Mouse (Mus musculus) midbrain, embryonic 11.5 days (tissue): ENCODE measurements around the gene Rnf215. TPM values are rescaled to one million over a fixed set of nuclear protein-coding genes. Genes with fewer than 3 reads are reported as not detected.
"Not testable (repeated sequence)": the region's sequence is repeated elsewhere in the genome, so short reads cannot be mapped to it uniquely, and the experiment has no call there.

ENCODE experiments used
- ATAC-seq: fragments of 200-750 bp; cut with Nextera tagmentation; 2 replicates; pipeline ENCODE4 v1.8.0; 2017; ENCODE audit warnings: moderate TSS enrichment, moderate library complexity; ENCODE audit not compliant: low FRiP score
- DNase-seq: peaks from one replicate; pipeline ENCODE4 v3.0.0; 2015; ENCODE audit warnings: low spot score; ENCODE audit errors: missing footprints
- H3K27ac ChIP-seq: fragments of 300-500 bp; sonication (generic); 2 replicates; pipeline ENCODE4 v1.5.1; 2014; ENCODE audit warnings: low read depth, low read length
- H3K27me3 ChIP-seq: fragments of 300-500 bp; sonication (generic); 2 replicates; pipeline ENCODE4 v1.6.1; 2014; ENCODE audit warnings: mild to moderate bottlenecking, low read length, moderate library complexity, mixed read lengths; ENCODE audit not compliant: control insufficient read depth, insufficient read depth
- H3K36me3 ChIP-seq: fragments of 300-500 bp; sonication (generic); 2 replicates; pipeline ENCODE4 v1.6.1; 2014; ENCODE audit warnings: mild to moderate bottlenecking, low read length, moderate library complexity, mixed read lengths; ENCODE audit not compliant: control insufficient read depth, insufficient read depth
- H3K4me1 ChIP-seq: fragments of 300-500 bp; sonication (generic); 2 replicates; pipeline ENCODE4 v1.6.1; 2014; ENCODE audit warnings: low read length; ENCODE audit not compliant: control insufficient read depth, insufficient read depth
- H3K4me2 ChIP-seq: fragments of 300-500 bp; sonication (generic); 2 replicates; pipeline ENCODE4 v1.6.1; 2014; ENCODE audit warnings: mild to moderate bottlenecking, moderate library complexity
- H3K4me3 ChIP-seq: fragments of 300-500 bp; sonication (generic); 2 replicates; pipeline ENCODE4 v1.5.1; 2014; ENCODE audit warnings: low read depth, low read length
- H3K9ac ChIP-seq: fragments of 300-500 bp; sonication (generic); 2 replicates; pipeline ENCODE4 v1.6.1; 2014; ENCODE audit warnings: low read length
- H3K9me3 ChIP-seq: fragments of 300-500 bp; sonication (generic); 2 replicates; pipeline ENCODE4 v1.6.1; 2016; ENCODE audit warnings: low read length; ENCODE audit not compliant: control insufficient read depth
- WGBS: fragments of 180-500 bp; shearing (Covaris S2); extraction: QIAGEN DNeasy Blood & Tissue Kit; methylation state at CpG from one replicate; pipeline ENCODE4 v1.1.7; 2014; 5-methylcytosine and 5-hydroxymethylcytosine counted together
- polyA plus RNA-seq: library from polyadenylated mRNA; unstranded; fragments of >200 nt; fragmentation: Nextera tagmentation; extraction: Ambion mirVana; gene quantifications from 2 replicates; pipeline ENCODE4 v1.2.1, GENCODE M21; 2014

Rnf215 gene
- polyA plus RNA-seq, 1 experiment from 2014 or later, result 26.7 TPM

- ATAC-seq (peak; percentile 77), DNase-seq (peak; percentile 97)
- H3K4me3 ChIP-seq, result peak overlapping the region; percentile 56
- 0 out of 2 replicates have a peak, but pooled peaks cover 2% of the 10 kb centered on the region for H3K27me3 ChIP-seq
- WGBS, result 3% methylated on average over 41 of the region's 41 CpGs
- H3K27ac ChIP-seq, result no peak overlapping the region
- no peaks in the 10 kb centered on the region for H3K4me1 ChIP-seq
- H3K9ac ChIP-seq, result peak overlapping the region; percentile 76
- peak overlapping the region; percentile 97 for H3K4me2 ChIP-seq
- no peaks in the 10 kb centered on the region for H3K9me3 ChIP-seq
- H3K36me3 ChIP-seq, result no peaks in the 10 kb centered on the region
These were observed 16.7 kb upstream of the Rnf215 start for GRCm38 (mm10) chr11:4118081-4118921.

DNA sequence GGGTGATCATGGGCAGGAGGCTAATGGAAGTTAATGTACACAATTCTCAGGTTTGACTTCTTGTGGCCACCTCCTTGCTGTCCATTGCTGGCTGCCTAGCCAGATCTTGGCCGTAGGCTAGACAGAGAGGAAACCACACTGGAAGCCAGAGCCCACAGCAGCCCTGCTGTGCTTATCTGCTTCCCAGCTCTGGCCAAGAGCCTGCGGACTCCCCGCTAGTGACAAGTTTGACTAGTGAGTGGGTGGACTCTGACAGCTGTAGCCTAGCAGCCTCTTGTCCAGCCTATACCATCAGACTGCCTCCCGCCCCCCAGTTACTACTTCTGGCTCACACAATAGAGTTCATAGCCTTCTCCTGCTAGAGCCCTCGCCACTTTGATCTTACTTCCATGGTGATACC is 15.4 kb upstream of the Rnf215 start:
- no peak overlapping the region for H3K4me2 ChIP-seq
- H3K36me3 ChIP-seq, result no peaks in the 10 kb centered on the region
- WGBS, result 83% methylated on average over 5 of the region's 5 CpGs

DNA sequence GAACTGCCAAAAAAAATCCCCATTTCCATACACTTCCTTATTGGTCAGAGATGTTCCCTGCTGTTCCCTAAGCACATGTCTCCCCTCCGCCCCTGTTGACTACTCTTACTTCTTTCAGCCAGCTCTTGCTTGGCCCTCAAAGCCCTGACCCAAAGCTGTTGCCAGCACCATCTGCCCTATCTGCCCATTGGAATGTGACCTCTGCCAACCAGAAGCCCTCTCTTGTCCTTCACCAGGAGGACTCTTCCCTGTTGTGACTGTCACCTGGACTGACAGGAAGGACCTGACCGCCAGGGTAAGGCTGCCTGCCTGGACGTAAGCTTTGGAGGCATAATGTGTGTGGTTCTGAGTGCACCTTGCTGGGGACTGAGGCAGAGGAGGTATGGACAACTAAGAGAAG is 13.3 kb upstream of the Rnf215 start:
- peaks cover 3% of the 10 kb centered on the region; the same call in 1 of the 2 replicates for H3K9me3 ChIP-seq
- H3K27ac ChIP-seq, result no peak overlapping the region
- H3K4me3 ChIP-seq, result no peak overlapping the region
- H3K9ac ChIP-seq, result no peak overlapping the region
- DNase-seq, result no peak
- ATAC-seq, result no peak
- no peak overlapping the region for H3K4me2 ChIP-seq
- no peaks in the 10 kb centered on the region for H3K36me3 ChIP-seq
- 0 out of 2 replicates have a peak, but pooled peaks cover 2% of the 10 kb centered on the region for H3K27me3 ChIP-seq
- WGBS, result 76% methylated on average over 3 of the region's 3 CpGs
- H3K4me1 ChIP-seq, result no peaks in the 10 kb centered on the region

More for the DNA sequence above, 15.4 kb upstream of the Rnf215 start:
- Histone ChIP-seq H3K9me3 (no peaks in the 10 kb centered on the region), H3K27me3 (0 out of 2 replicates have a peak, but pooled peaks cover 2% of the 10 kb centered on the region), H3K9ac (no peak overlapping the region), H3K4me1 (no peaks in the 10 kb centered on the region), H3K4me3 (no peak overlapping the region), H3K27ac (no peak overlapping the region)
- DNase-seq, result no peak
- ATAC-seq, result no peak

DNA sequence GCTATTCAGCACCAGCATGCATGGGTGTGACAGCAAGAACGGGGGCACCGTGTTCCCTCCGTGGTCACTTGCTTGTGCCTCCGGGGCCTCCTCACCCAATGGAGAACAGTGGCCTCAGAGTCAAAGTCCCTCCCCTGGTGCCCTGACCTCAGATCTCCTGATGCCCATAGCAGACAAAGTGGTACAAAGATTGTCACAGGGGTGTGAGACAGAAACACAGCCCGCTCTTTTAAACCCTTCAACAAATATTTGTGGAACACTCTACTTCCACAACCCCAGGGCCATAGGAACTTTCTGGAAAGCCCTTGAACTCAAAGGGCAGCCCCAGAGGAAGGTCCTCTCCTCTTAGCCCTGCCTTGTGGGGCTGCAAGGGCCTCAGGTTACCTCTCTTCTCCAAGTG is 12.8 kb upstream of the Rnf215 start:
- ATAC-seq, result no peak
- H3K9me3 ChIP-seq, result peaks cover 3% of the 10 kb centered on the region; the same call in 1 of the 2 replicates
- H3K9ac ChIP-seq, result no peak overlapping the region
- H3K27me3 ChIP-seq, result 0 out of 2 replicates have a peak, but pooled peaks cover 2% of the 10 kb centered on the region
- H3K27ac ChIP-seq, result no peak overlapping the region
- WGBS, result 82% methylated on average over 5 of the region's 5 CpGs
- H3K4me2 ChIP-seq, result no peak overlapping the region
- DNase-seq, result no peak
- no peak overlapping the region for H3K4me3 ChIP-seq
- H3K36me3 ChIP-seq, result no peaks in the 10 kb centered on the region
- no peaks in the 10 kb centered on the region for H3K4me1 ChIP-seq

DNA sequence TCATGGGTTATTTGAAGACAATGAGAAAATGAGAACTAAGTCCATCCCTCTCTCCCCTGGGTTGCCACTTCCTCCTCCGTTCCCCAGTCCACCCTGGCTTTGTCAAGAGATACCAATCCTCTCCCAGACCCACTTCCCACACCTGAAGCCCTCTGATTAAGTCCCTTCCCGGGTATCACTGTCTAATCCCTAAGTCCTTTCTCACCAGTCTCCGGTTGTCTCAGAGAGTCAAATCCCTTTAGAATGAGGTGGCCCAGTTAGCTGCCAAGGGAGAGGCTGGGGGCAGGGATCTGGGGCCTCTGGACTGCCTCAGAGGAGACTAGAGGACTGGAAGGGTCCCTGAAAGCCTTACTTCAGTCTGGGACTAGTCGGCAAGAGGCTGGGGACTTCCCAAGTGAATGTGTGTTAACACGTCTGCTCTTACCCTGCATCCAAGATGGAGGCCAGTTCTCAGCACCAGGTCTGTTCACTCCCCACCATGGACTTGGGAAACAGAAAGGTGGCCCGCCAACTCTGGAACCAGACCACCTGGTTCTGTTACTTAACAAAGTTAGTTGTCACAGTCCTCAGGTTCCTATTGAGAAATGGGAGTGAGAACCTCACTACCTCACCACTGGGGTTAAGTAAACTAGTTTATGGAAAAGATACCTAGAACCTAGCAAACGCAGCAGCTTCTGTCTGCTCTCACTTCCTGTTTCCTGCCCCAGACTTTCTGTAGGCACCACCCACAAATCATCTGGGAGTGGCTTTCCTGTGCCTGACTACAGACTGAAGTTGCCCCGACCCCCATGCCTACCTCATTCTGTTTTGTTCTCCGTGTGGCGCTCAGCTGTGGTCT is 12.0 kb upstream of the Rnf215 start, which contains the start of gene Sec14l2:
TSS of gene Sec14l2 (minus strand) at position 674 of the 838 bp plus-strand sequence.
- Histone ChIP-seq H3K4me2 (no peak within 1 kb of the TSS), H3K27me3 (0 out of 2 replicates have a peak, but pooled peaks cover under 1% of the 10 kb centered on the region), H3K9me3 (peaks cover 3% of the 10 kb centered on the region; the same call in 1 of the 2 replicates), H3K4me1 (no peaks in the 10 kb centered on the region), H3K9ac (no peak within 1 kb of the TSS), H3K27ac (no peak within 1 kb of the TSS), H3K36me3 (no peaks in the 10 kb centered on the region), H3K4me3 (no peak within 1 kb of the TSS)
- WGBS, result 71% methylated on average over 10 of the region's 10 CpGs
- DNase-seq, result no peak
- no peak for ATAC-seq

- Histone ChIP-seq H3K4me3 (no peak overlapping the region), H3K9me3 (peaks cover 3% of the 10 kb centered on the region; the same call in 1 of the 2 replicates), H3K36me3 (no peaks in the 10 kb centered on the region), H3K27ac (no peak overlapping the region), H3K27me3 (no peaks in the 10 kb centered on the region), H3K9ac (no peak overlapping the region), H3K4me1 (no peaks in the 10 kb centered on the region), H3K4me2 (no peak overlapping the region)
- ATAC-seq, result no peak
- no peak for DNase-seq
- 64% methylated on average over 5 of the region's 5 CpGs for WGBS
These were observed 11.1 kb upstream of the Rnf215 start for GRCm38 (mm10) chr11:4123922-4124321.

DNA sequence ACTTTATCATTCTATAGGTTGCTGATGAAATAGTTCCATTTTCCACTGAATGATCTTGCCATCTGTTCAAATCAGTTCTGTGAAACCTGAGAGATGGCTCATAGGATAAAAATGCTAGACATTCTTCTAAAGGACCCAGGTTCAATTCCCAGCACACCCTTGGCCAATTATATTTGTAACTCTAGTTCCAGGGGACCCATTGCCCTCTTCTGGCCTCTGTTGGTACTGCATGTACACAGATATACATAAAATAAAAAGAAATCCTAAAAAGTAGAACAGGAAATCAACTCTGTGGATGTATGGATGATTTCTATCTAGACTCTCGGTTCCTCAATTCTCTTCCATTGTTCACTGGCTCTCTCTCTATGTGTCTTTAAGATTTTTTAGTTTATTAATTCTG is 7.9 kb upstream of the Rnf215 start:
- H3K4me2 ChIP-seq, result no peak overlapping the region
- no peaks in the 10 kb centered on the region for H3K36me3 ChIP-seq
- H3K9ac ChIP-seq, result no peak overlapping the region
- H3K4me3 ChIP-seq, result no peak overlapping the region
- no peaks in the 10 kb centered on the region for H3K27me3 ChIP-seq
- no peak overlapping the region for H3K27ac ChIP-seq
- 94% methylated on average over 1 of the region's 1 CpGs for WGBS
- H3K9me3 ChIP-seq, result peaks cover 3% of the 10 kb centered on the region; the same call in 1 of the 2 replicates
- H3K4me1 ChIP-seq, result peaks cover 2% of the 10 kb centered on the region; the same call in 1 of the 2 replicates
- DNase-seq (no peak), ATAC-seq (no peak)

GRCm38 (mm10) chr11:4128461-4128860 is 6.5 kb upstream of the Rnf215 start:
- not testable (repeated sequence) for H3K4me2 ChIP-seq, H3K27ac ChIP-seq, DNase-seq, H3K27me3 ChIP-seq, H3K4me3 ChIP-seq, H3K36me3 ChIP-seq, H3K4me1 ChIP-seq, ATAC-seq, H3K9me3 ChIP-seq, H3K9ac ChIP-seq
- 93% methylated on average over 4 of the region's 4 CpGs for WGBS
